Mouse (Mus musculus) MEL-GATA-1-ER (cell line): ENCODE measurements around the gene Sema6b.
"Not testable (repeated sequence)": the region's sequence is repeated elsewhere in the genome, so short reads cannot be mapped to it uniquely, and the experiment has no call there.

Experiments
- DNase-seq: peaks from one replicate; pipeline ENCODE4 v3.0.0-alpha.2; 2012; ENCODE audit warnings: low read depth; ENCODE audit errors: extremely low read depth

Gene Sema6b

DNA sequence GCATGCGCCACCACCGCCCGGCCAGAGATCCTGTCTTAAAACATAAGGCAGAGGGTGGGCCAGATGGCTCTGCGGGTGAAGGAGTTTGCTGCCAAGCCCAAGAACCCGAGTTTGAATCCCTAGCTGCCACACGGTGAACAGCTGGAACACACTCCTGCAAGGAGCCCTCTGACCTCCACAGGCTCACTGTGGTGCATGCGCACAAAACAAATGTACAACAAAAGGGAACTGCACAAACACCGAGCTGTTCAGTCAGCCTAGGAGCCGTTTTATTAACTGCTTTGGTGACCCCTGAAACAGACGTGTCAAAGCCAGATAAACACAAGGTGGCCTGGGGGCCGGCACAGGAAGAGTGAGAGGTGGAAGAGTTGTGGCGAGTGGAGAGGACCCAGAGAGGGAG is 20.7 kb downstream of the Sema6b start:
- DNase-seq = no peak

DNA sequence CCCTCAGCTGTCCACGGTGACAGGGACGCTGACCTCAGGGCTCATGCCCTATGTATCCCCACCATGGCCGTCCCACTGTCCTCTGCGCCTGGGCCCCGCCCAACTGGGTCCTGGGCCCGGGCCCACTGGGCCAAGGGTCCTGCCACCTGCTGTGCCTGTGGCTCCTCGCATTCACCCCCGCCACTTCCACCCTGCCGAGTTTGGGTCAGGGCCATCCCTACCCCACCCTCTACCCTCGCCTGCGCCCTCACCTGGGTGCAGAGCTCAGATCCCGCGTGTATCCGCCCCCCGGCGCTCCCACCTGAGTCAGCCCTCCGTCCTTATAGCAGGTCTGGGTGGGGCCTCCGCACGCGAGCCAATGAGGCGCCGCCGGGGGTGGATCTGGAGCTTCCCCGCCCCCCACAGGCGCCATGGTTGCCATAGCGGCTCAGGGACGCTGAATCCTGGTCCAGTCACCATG is 22.9 kb downstream of the Sema6b start, which contains the start of gene Plin5:
Gene Plin5 (minus strand): TSS at position 346 of the 460 bp plus-strand sequence.
- DNase-seq = no peak

GRCm38 (mm10) chr17:56116193-56116592 is 23.9 kb downstream of the Sema6b start:
- no peak for DNase-seq

DNA sequence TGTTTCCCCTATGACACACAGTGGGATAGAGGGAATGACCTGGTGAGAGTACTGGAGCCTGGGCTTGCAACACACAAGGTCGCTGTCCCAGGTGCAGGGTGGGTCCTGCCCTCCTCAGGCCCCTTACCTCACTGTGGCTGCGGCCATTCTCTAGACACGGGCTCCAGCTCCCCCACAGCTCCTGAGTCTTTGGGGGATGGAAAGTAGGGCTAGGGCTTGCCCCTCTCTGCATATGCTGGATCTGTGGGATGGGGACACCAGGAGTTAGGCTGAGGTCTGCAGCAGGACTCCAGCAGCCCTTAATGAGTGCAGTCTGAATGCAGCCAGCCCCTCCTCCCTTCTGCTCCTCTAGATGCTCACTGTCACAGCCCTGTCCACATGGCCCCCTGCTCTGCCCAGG is 27.4 kb downstream of the Sema6b start:
- DNase-seq = no peak

DNA sequence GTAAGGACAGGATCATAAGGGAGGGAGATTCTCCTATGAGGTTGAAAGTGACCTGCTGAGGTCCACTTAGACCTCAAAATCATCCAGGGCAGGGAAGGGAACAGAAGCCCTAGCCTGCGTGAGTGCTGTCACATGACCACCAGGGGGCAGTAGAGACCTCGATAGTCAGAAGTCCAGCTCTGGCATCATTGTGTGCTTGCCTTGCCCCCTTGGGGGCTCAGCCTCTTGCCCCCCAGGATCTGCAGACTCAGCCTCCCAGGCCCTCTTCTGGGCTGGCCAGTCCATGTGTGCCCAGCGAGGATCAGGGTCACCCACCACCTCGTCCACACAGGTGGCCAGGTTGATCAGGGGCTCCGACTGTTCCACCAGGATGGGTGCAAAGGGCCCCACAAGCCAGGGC is 28.3 kb downstream of the Sema6b start:
- peak; percentile 39 for DNase-seq

DNA sequence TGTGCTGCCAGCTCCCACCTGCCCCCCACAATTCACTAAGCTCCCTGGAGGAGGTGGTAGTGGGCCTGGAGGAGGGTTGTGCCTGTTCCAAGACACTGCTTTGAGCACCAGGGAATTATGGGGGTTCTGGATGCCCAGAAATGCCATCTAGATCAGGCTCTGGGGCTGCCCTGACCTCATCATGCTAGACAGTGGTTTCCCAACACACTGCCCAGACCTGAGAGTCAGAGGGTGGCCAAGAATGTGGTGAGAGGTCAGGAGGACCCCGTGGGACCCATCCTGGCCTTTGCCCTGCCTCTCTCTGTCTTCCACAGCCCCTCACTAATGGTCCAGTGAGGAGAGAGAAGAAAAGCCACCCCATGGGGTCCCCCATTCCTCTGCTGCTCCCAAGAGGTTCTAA is 29.1 kb downstream of the Sema6b start:
- no peak for DNase-seq

DNA sequence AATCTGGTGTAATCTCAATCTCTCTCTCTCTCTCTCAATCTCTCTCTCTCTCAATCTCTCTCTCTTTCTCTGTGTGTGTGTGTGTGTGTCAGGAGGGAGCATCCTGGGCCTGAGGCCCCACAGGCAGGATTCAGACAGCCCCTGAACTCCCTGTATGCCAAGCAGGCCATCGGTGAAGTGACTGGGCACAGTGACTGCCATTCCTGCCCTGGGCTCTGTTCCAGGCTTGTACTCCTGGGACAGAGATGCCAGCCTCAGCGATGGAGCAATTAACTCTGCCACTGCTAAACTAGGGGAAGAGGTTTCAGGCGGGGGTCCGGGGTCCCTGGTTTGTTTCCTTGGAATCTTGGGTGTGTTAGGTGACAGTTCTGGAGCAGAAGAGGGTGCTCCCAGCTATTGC is 29.6 kb downstream of the Sema6b start:
- DNase-seq = no peak

GRCm38 (mm10) chr17:56109219-56110051 is 30.7 kb downstream of the Sema6b start, which contains the start of gene Plin4:
TSS of gene Plin4 (minus strand) at chr17:56109803.
- no peak for DNase-seq

- DNase-seq = no peak
These were observed 31.7 kb downstream of the Sema6b start for GRCm38 (mm10) chr17:56108334-56109044.

DNA sequence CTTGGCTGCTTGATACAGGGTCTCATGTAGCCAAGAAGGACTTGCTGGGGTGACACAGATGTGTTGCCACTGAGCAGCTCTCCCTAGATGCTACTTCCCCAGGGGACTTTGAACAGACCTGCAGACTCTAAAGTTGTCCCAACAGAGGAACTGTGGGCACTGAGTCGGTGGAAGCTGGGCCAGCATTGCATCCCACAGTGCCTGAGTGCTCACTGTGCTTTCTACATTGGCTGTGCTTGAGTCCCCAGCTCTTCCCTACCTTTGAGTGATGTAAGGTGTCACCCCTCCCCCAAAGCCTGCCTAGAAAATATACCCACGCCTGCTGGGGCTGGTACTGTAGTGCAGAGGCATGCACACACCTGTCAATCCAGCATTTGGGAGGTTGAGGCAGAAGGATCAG is 32.4 kb downstream of the Sema6b start:
- DNase-seq = no peak

GRCm38 (mm10) chr17:56106981-56107380 is 33.2 kb downstream of the Sema6b start:
- DNase-seq = no peak

DNA sequence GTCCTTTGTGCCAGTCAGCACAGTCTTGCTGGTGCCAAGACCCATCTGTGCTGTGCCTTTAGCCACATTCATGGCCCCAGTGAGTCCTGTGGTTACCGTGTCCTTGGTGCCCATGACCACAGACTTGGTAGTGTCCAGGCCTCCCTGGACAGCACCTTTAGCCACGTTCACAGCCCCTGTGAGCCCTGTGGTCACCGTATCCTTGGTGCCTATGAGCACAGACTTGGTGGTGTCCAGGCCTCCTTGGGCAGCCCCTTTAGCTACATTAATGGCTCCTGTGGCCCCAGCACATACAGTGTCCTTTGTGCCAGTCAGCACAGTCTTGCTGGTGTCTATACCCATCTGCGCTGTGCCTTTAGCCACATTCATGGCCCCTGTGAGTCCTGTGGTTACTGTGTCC is 33.7 kb downstream of the Sema6b start:
- DNase-seq = not testable (repeated sequence)

DNA sequence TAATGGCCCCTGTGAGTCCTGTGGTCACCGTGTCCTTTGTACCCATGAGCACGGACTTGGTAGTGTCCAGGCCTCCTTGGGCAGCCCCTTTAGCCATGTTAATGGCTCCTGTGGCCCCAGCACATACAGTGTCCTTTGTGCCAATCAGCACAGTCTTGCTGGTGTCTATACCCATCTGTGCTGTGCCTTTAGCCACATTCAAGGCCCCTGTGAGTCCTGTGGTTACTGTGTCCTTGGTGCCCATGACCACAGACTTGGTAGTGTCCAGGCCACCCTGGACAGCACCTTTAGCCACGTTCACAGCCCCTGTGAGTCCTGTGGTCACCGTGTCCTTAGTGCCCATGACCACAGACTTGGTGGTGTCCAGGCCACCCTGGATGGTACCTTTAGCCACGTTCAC is 35.3 kb downstream of the Sema6b start:
- not testable (repeated sequence) for DNase-seq

DNA sequence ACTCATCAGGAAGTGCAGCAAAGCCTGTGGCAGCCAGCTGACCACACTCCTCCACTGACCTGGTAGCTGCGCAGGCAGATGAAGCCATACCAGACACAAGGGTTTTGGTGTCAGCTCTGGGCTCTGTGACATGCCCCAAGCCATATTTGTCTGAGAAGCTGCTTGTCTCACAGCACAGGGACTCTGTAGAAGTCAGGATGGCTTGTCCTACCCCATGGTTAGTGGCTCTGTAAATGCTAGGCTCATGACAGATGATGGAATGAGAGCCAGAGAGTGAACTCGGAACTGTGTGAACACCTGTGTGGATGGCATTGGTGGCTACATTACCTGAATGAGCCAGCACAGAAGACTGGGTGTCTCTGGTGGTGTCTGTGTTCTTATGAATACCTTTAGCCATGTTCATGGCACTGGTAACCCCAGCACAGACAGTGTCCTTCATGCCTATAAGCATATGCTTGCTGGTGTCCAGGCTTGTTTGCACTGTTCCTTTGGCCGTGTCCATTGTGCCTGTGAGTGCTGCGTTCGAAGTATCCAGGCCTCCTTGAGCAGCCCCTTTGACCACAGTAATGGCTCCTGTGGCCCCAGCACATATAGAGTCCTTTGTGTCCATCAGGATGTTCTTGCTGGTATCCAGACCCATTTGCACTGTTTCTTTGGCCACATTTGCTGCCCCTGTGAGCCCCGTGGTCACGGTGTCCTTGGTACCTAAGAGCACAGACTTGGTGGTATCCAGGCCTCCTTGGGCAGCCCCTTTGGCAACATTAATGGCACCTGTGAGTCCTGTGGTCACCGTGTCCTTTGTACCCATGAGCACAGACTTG is 36.5 kb downstream of the Sema6b start:
- DNase-seq = no peak

- no peak for DNase-seq
These were observed 37.2 kb downstream of the Sema6b start for GRCm38 (mm10) chr17:56102927-56103326.

GRCm38 (mm10) chr17:56102158-56102557 is 38.0 kb downstream of the Sema6b start:
- no peak for DNase-seq

- DNase-seq = no peak
These were observed 39.3 kb downstream of the Sema6b start for GRCm38 (mm10) chr17:56100811-56101210.

- DNase-seq = no peak
These were observed 41.2 kb downstream of the Sema6b start for GRCm38 (mm10) chr17:56098711-56099572.

DNA sequence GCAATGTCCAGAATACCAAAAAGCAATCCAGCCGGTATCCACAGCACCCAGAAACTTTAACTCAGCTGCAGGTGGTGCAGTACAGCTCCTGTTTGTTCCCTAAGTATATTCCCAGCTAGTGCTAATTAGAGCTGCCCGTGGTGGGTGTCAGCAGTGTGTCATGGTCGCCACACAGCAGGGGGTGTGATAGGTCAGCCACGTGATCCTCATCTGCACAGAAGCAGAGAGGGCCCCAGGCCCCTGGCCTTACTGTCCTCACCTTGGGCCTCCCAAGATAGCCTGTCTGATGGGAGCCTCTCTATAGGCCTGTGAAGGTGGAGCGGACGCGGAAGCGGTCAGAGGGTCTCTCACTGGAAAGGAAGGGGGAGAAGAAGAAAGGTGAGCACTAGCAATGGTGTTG is 42.0 kb downstream of the Sema6b start:
- no peak for DNase-seq

DNA sequence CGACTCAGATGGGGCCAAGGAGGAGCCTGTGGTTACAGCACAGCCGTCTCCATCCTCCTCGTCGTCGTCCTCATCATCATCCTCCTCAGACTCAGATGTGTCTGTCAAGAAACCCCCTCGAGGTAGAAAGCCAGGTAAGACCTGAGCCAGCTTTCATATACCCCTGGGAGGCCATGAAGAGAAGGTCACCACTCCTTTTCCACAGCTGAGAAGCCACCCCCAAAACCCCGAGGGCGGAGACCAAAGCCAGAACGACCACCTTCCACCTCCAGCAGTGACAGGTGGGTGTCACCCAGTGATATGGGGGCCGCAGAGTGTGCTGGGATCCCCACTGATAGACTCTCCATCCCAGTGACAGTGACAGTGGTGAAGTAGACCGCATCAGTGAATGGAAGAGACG is 43.3 kb downstream of the Sema6b start:
- DNase-seq = no peak

- DNase-seq = no peak
These were observed 47.3 kb downstream of the Sema6b start for GRCm38 (mm10) chr17:56092794-56093193.
